Mouse (Mus musculus) neural tube, embryonic 13.5 days (tissue): ENCODE results near the gene Thg1l. TPM values are rescaled to one million over a fixed set of nuclear protein-coding genes. Genes with fewer than 3 reads are reported as not detected.

Experiments
- ATAC-seq: fragments of 200-750 bp; cut with Nextera tagmentation; 2 replicates; pipeline ENCODE4 v1.8.0; 2017; ENCODE audit warnings: low read depth, mild to moderate bottlenecking, moderate TSS enrichment, moderate library complexity
- H3K27ac ChIP-seq: fragments of 300-500 bp; sonication (generic); replicated peaks from 2 replicates; pipeline ENCODE4 v1.5.1; 2015; ENCODE audit warnings: moderate library complexity, mild to moderate bottlenecking, inconsistent platforms
- H3K27me3 ChIP-seq: fragments of 300-500 bp; sonication (generic); 2 replicates; pipeline ENCODE4 v1.6.1; 2015; ENCODE audit warnings: mild to moderate bottlenecking, inconsistent platforms
- H3K36me3 ChIP-seq: fragments of 300-500 bp; sonication (generic); 2 replicates; pipeline ENCODE4 v1.6.1; 2015; ENCODE audit warnings: mild to moderate bottlenecking, inconsistent platforms
- H3K4me1 ChIP-seq: fragments of 300-500 bp; sonication (generic); replicated peaks from 2 replicates; pipeline ENCODE4 v1.6.1; 2015; ENCODE audit warnings: inconsistent platforms
- H3K4me2 ChIP-seq: fragments of 300-500 bp; sonication (generic); 2 replicates; pipeline ENCODE4 v1.6.1; 2015; ENCODE audit warnings: inconsistent platforms, mild to moderate bottlenecking, moderate library complexity
- H3K4me3 ChIP-seq: fragments of 300-500 bp; sonication (generic); 2 replicates; pipeline ENCODE4 v1.5.1; 2015; ENCODE audit warnings: mild to moderate bottlenecking, inconsistent platforms
- H3K9ac ChIP-seq: fragments of 300-500 bp; sonication (generic); 2 replicates; pipeline ENCODE4 v1.6.1; 2015; ENCODE audit warnings: moderate library complexity, mild to moderate bottlenecking, inconsistent platforms
- H3K9me3 ChIP-seq: fragments of 300-500 bp; sonication (generic); 2 replicates; pipeline ENCODE4 v1.6.1; 2016; ENCODE audit warnings: inconsistent platforms
- WGBS: fragments of 180-500 bp; shearing (Covaris S2); methylation state at CpG from one replicate; pipeline ENCODE4 v1.1.7; 2015; 5-methylcytosine and 5-hydroxymethylcytosine counted together
- polyA plus RNA-seq: library from polyadenylated mRNA; unstranded; fragments of >200 nt; fragmentation: Nextera tagmentation; extraction: Ambion mirVana; gene quantifications from 2 replicates; pipeline ENCODE4 v1.2.1, GENCODE M21; 2015

Gene Thg1l
- polyA plus RNA-seq, 1 experiment from 2014 or later = 10.7 TPM

- Histone ChIP-seq H3K4me1 (peaks cover 13% of the 10 kb centered on the region), H3K9me3 (no peaks in the 10 kb centered on the region), H3K36me3 (peaks cover 43% of the 10 kb centered on the region), H3K4me2 (no peak overlapping the region), H3K27ac (no peak overlapping the region), H3K9ac (no peak overlapping the region), H3K4me3 (no peak overlapping the region), H3K27me3 (no peaks in the 10 kb centered on the region)
- WGBS = 85% methylated on average over 2 of the region's 2 CpGs
- ATAC-seq = no peak
Observed at GRCm38 (mm10) chr11:45947491-45947890, 7.8 kb downstream of the Thg1l start.

- Histone ChIP-seq H3K27me3 (no peaks in the 10 kb centered on the region), H3K4me3 (no peak overlapping the region), H3K9me3 (no peaks in the 10 kb centered on the region), H3K4me2 (no peak overlapping the region), H3K27ac (no peak overlapping the region), H3K36me3 (peaks cover 36% of the 10 kb centered on the region), H3K4me1 (peaks cover 17% of the 10 kb centered on the region), H3K9ac (no peak overlapping the region)
- no peak for ATAC-seq
- WGBS = 86% methylated on average over 4 of the region's 4 CpGs
Observed at GRCm38 (mm10) chr11:45946796-45947195, 8.5 kb downstream of the Thg1l start.

GRCm38 (mm10) chr11:45944643-45945156, 10.6 kb downstream of the Thg1l start, which contains the start of gene Lsm11:
TSS of gene Lsm11 (minus strand) at chr11:45944935.
- WGBS = under 1% methylated on average over 54 of the region's 55 CpGs
- Histone ChIP-seq H3K27ac (peak within 1 kb of the TSS; percentile 78), H3K27me3 (no peaks in the 10 kb centered on the region), H3K9ac (peak within 1 kb of the TSS; percentile 82), H3K9me3 (no peaks in the 10 kb centered on the region), H3K4me2 (peak within 1 kb of the TSS; percentile 76), H3K4me3 (peak within 1 kb of the TSS; percentile 60), H3K4me1 (peaks cover 23% of the 10 kb centered on the region), H3K36me3 (peaks cover 17% of the 10 kb centered on the region)
- ATAC-seq = peak; percentile 86

- under 1% methylated on average over 49 of the region's 49 CpGs for WGBS
- Histone ChIP-seq H3K9me3 (no peaks in the 10 kb centered on the region), H3K36me3 (peaks cover 12% of the 10 kb centered on the region), H3K9ac (peak overlapping the region; percentile 82), H3K4me2 (peak overlapping the region; percentile 76), H3K27ac (peak overlapping the region; percentile 78), H3K27me3 (no peaks in the 10 kb centered on the region), H3K4me1 (peaks cover 23% of the 10 kb centered on the region), H3K4me3 (peak overlapping the region; percentile 60)
- peak; percentile 73 for ATAC-seq
Observed at GRCm38 (mm10) chr11:45943891-45944642, 11.2 kb downstream of the Thg1l start.

- Histone ChIP-seq H3K9ac (peak overlapping the region; percentile 82), H3K4me1 (peaks cover 23% of the 10 kb centered on the region), H3K9me3 (no peaks in the 10 kb centered on the region), H3K36me3 (peaks cover 9% of the 10 kb centered on the region), H3K4me2 (peak overlapping the region; percentile 76), H3K27ac (peak overlapping the region; percentile 78), H3K4me3 (peak overlapping the region; percentile 60), H3K27me3 (no peaks in the 10 kb centered on the region)
- WGBS = 54% methylated on average over 7 of the region's 7 CpGs
- no peak for ATAC-seq
Observed at GRCm38 (mm10) chr11:45943108-45943705, 12.1 kb downstream of the Thg1l start.

- Histone ChIP-seq H3K27me3 (no peaks in the 10 kb centered on the region), H3K27ac (no peak overlapping the region), H3K9me3 (no peaks in the 10 kb centered on the region), H3K4me3 (no peak overlapping the region), H3K36me3 (peaks cover 9% of the 10 kb centered on the region), H3K4me2 (peak overlapping the region; percentile 76; the same call in 1 of the 2 replicates), H3K4me1 (peaks cover 23% of the 10 kb centered on the region), H3K9ac (no peak overlapping the region)
- no peak for ATAC-seq
- WGBS = 86% methylated on average over 7 of the region's 7 CpGs
Observed at GRCm38 (mm10) chr11:45942281-45942680, 13.0 kb downstream of the Thg1l start.

- no peak for ATAC-seq
- 90% methylated on average over 8 of the region's 8 CpGs for WGBS
Observed at GRCm38 (mm10) chr11:45938917-45939316, 16.4 kb downstream of the Thg1l start.

GRCm38 (mm10) chr11:45937478-45937877, 17.8 kb downstream of the Thg1l start:
- 94% methylated on average over 8 of the region's 8 CpGs for WGBS
- H3K4me1 ChIP-seq = peaks cover 9% of the 10 kb centered on the region
- no peaks in the 10 kb centered on the region for H3K27me3 ChIP-seq
- H3K27ac ChIP-seq = no peak overlapping the region
- no peak overlapping the region for H3K9ac ChIP-seq
- H3K4me2 ChIP-seq = no peak overlapping the region
- H3K4me3 ChIP-seq = no peak overlapping the region
- no peaks in the 10 kb centered on the region for H3K9me3 ChIP-seq
- no peak for ATAC-seq
- peaks cover 56% of the 10 kb centered on the region for H3K36me3 ChIP-seq

More at GRCm38 (mm10) chr11:45938917-45939316, 16.4 kb downstream of the Thg1l start:
- Histone ChIP-seq H3K27me3 (no peaks in the 10 kb centered on the region), H3K4me1 (peaks cover 23% of the 10 kb centered on the region), H3K4me2 (no peak overlapping the region), H3K27ac (no peak overlapping the region), H3K9me3 (no peaks in the 10 kb centered on the region), H3K36me3 (peaks cover 42% of the 10 kb centered on the region), H3K4me3 (no peak overlapping the region), H3K9ac (no peak overlapping the region)

- Histone ChIP-seq H3K36me3 (peaks cover 87% of the 10 kb centered on the region), H3K4me1 (no peaks in the 10 kb centered on the region), H3K9ac (no peak overlapping the region), H3K4me3 (no peak overlapping the region), H3K27me3 (no peaks in the 10 kb centered on the region), H3K4me2 (no peak overlapping the region), H3K27ac (no peak overlapping the region), H3K9me3 (no peaks in the 10 kb centered on the region)
- no peak for ATAC-seq
- 89% methylated on average over 10 of the region's 10 CpGs for whole genome bisulfite sequencing
Observed at GRCm38 (mm10) chr11:45932771-45933170, 22.5 kb downstream of the Thg1l start.

- WGBS = 90% methylated on average over 10 of the region's 10 CpGs
- Histone ChIP-seq H3K27ac (no peak overlapping the region), H3K9ac (no peak overlapping the region), H3K4me1 (peaks cover 15% of the 10 kb centered on the region; the same call in 1 of the 2 replicates), H3K9me3 (no peaks in the 10 kb centered on the region), H3K4me2 (no peak overlapping the region), H3K27me3 (no peaks in the 10 kb centered on the region), H3K4me3 (no peak overlapping the region), H3K36me3 (peaks cover 56% of the 10 kb centered on the region)
- no peak for ATAC-seq
Observed at GRCm38 (mm10) chr11:45929541-45929940, 25.8 kb downstream of the Thg1l start.

GRCm38 (mm10) chr11:45927456-45927855, 27.8 kb downstream of the Thg1l start:
- Histone ChIP-seq H3K27me3 (no peaks in the 10 kb centered on the region), H3K27ac (no peak overlapping the region), H3K4me2 (no peak overlapping the region), H3K9me3 (no peaks in the 10 kb centered on the region), H3K4me3 (no peak overlapping the region), H3K4me1 (peaks cover 18% of the 10 kb centered on the region; the same call in 1 of the 2 replicates), H3K9ac (no peak overlapping the region), H3K36me3 (peaks cover 36% of the 10 kb centered on the region)
- no peak for ATAC-seq
- WGBS = 64% methylated on average over 5 of the region's 5 CpGs

- Histone ChIP-seq H3K27me3 (no peaks in the 10 kb centered on the region), H3K36me3 (peaks cover 29% of the 10 kb centered on the region), H3K4me1 (peaks cover 23% of the 10 kb centered on the region), H3K4me2 (peak overlapping the region; percentile 52), H3K9me3 (no peaks in the 10 kb centered on the region), H3K27ac (peak overlapping the region; percentile 46), H3K9ac (no peak overlapping the region), H3K4me3 (peak overlapping the region; percentile 34)
- peak; percentile 88 for ATAC-seq
- WGBS = under 1% methylated on average over 9 of the region's 9 CpGs
Observed at GRCm38 (mm10) chr11:45926640-45927082, 28.6 kb downstream of the Thg1l start.
